Mouse (Mus musculus) liver, embryonic 14.5 days (tissue): ENCODE data around the gene Rtn2.

ENCODE experiments used
- CTCF ChIP-seq: IDR thresholded peaks from 2 replicates; pipeline ENCODE4 v1.5.1; 2016; ENCODE audit warnings: antibody characterized with exemption, low read depth, control low read depth
- EP300 ChIP-seq: IDR thresholded peaks from 2 replicates; pipeline ENCODE4 v1.6.1; 2016; ENCODE audit warnings: antibody characterized with exemption, low read depth

DNA sequence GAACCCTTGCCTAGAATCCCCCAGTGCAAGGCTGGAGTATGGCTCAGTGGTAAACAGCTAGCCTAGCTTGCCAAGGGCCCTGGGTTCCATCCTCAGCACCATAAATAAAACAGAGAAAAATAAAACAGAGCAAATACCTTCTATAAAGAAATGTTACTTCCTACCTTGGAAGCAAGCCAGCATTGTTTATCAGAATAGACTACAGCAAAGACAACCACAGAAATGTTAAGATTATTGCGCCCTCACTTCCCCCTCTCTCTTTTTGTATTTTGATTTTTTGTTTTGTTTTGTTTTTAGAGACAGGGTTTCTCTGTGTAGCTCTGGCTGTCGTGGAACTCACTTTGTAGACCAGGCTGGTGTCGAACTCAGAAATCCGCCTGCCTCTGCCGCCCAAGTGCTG is 15.4 kb downstream of the Rtn2 start:
- no peak for TF ChIP-seq CTCF
- TF ChIP-seq EP300 = no peak
